Mouse (Mus musculus) ovary, postnatal 10 days (tissue): ENCODE data around the gene Ticam1.
"Not testable (repeated sequence)": the region's sequence is repeated elsewhere in the genome, so short reads cannot be mapped to it uniquely, and the experiment has no call there.

Source experiments
- DNase-seq: peaks from one replicate; pipeline ENCODE4 v3.0.0; 2022; ENCODE audit warnings: low spot score

The Ticam1 gene

DNA sequence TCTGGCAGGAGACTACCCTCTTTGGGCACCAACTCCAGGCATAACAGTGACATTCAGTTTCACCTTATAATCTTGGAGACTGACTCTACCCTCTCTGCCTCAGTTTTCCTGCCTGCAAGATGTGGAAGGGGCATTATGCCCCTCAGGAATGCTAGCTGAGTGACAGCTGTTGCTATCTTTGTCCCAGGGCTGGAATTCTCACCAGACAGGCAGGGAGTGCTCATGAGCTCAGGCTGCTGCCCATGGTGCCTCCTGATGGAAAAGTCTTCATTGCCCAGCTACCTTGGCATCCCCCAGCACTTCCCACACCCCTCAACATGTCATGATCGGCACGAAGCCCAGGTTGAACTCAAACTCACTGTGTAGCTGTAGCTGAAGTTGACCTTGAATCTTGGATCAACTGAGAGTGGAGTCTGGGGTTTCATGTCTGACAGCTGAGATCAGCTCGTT is 13.9 kb downstream of the Ticam1 start:
- DNase-seq: no peak

DNA sequence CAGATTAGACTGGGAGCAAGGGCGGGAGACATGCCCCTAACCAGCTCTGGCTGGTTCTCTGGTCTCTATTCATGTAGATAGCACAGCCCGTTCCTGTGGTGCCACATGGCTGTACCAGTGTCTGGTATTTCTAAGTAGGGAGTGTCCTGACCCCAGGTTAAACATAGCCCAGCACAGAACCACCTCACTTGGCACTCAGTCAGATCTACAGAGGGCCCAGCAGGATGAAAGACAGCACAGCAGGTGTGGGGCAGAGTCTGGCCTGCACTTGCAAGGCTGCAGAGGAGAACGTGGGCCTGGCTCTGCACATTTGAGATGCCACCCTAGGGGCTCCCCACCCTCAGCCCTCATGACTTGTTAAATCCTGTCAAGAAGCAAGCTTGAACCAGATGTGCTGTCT is 15.4 kb downstream of the Ticam1 start:
- DNase-seq: no peak

DNA sequence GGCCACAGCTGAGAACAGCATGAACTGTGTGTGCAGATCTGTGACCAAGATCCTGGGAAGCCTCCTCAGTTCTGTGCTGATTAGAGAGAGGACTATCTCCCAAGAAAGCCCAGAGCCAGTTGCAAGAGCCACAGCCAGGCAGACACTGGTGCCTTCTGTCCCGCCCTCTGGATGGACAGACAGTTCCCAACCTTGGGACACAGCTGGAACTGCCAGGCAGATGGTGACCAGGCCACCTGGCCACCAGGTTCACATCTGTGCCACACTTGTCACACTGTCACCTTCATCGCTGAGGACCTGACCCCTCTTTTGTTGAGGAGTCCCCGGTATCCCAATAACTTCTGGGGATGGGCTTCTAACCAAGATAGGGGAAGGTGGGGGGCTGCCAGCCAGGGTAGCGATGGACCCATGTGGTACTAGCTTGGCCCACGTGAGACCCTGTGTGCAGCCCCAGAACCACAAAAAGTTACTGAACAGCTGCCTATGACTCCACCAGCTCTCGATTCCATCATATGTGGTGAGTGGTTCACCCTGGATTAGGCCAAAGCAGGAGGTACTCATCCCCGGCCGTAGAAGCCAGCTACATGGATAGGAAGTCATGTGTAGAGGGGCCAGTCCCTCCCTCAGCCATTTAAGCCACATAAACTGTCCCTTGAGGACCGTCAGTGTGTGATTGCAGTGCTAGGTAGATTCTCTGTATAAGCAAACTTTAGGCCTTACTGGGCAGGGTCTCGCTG is 17.1 kb downstream of the Ticam1 start:
- no peak for DNase-seq

GRCm38 (mm10) chr17:56258812-56259211 is 17.8 kb downstream of the Ticam1 start:
- DNase-seq: not testable (repeated sequence)

DNA sequence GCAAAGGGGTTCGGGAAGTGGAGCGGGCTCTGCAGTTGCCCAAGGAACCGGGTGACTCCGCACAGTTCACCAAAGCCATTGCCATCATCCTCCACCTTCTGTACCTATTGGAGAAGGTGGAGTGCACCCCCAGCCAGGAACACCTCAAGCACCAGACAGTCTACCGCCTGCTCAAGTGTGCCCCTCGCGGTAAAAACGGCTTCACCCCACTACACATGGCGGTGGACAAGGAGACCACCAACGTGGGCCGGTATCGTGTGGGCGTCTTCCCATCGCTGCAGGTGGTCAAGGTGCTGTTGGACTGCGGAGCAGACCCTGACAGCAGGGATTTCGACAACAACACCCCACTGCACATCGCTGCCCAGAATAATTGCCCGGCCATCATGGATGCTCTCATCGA is 18.3 kb downstream of the Ticam1 start:
- not testable (repeated sequence) for DNase-seq

DNA sequence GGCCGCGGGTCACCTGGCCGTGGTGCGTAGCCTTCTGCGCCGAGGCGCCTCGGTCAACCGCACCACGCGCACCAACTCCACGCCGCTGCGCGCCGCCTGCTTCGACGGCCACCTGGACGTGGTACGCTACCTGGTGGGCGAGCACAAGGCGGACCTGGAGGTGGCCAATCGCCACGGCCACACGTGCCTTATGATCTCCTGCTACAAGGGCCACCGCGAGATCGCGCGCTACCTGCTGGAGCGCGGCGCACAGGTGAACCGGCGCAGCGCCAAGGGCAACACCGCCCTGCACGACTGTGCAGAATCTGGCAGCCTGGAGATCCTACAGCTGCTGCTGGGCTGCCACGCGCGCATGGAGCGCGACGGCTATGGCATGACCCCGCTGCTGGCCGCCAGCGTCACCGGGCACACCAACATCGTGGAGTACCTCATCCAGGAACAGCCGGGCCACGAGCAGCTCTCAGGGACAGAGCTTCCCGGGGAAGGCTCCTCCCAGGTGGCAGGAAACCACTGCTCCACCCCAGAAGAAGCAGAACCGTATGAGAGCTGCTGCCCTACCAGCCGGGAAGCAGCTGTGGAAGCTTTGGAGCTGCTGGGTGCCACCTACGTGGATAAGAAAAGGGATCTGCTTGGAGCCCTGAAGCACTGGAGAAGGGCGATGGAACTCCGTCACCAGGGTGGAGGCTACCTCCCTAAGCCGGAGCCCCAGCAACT is 19.2 kb downstream of the Ticam1 start:
- no peak for DNase-seq

DNA sequence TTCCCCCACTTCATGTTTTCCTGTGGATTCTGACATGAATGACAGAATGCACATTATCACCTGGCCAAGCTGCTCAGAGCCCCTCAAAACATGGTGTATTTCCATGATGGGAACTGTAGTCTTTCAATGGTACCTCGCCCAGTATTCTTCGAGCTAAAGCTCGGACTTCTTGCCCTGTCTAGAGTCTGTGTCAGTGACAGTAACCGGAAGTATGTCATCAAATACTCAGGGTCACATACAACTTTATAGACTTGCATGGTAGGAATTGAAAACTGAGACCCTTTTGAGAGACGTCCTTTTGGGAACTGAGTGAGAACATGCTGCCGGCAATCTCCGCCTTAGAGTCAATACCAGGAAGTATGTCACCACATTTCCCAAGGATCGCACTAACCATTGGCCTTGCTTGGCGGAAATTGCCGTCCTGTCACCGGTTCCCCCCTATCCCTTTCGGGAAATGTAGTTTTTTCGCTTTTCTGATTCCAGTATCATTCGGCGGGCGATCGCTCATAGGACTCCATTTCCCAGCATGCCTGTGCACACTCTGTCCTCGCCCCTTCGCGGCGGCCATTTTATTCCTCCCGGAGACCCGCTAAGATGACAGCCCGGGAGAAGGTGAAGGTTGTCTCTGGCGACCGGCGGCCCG is 20.2 kb downstream of the Ticam1 start, which contains the start of gene Fem1a:
TSS of gene Fem1a (plus strand) at position 572 of the 643 bp plus-strand sequence.
- peak; percentile 65 for DNase-seq

GRCm38 (mm10) chr17:56255863-56256238 is 20.7 kb downstream of the Ticam1 start:
- DNase-seq: peak; percentile 91

- DNase-seq: no peak
Measured at GRCm38 (mm10) chr17:56255429-56255828, 21.2 kb downstream of the Ticam1 start.

GRCm38 (mm10) chr17:56254695-56255094 is 21.9 kb downstream of the Ticam1 start:
- no peak for DNase-seq

GRCm38 (mm10) chr17:56251136-56251829 is 25.3 kb downstream of the Ticam1 start:
- no peak for DNase-seq

DNA sequence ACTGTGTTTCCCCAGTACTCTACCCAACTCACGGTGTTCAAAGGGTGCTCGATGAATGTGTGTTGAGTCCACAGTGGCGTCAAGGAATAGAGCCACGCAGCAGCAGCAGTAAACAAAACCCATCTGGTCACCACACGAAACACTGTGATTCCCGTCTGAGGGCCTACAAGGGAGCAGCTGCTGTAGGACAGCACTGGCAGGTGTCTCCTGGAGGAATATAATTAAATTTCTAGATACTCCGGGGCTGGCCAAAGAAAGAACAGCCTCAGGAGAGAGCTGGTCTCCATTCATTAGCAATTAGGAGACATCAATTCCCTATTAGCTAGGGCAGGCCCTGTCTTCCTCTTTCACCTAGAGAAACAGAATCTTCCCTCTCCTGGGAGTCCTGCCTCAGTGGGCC is 31.0 kb downstream of the Ticam1 start:
- no peak for DNase-seq

GRCm38 (mm10) chr17:56241541-56242401 is 34.8 kb downstream of the Ticam1 start:
- DNase-seq: peak; percentile 83

- no peak for DNase-seq
Measured at GRCm38 (mm10) chr17:56233818-56234469, 42.6 kb downstream of the Ticam1 start.

DNA sequence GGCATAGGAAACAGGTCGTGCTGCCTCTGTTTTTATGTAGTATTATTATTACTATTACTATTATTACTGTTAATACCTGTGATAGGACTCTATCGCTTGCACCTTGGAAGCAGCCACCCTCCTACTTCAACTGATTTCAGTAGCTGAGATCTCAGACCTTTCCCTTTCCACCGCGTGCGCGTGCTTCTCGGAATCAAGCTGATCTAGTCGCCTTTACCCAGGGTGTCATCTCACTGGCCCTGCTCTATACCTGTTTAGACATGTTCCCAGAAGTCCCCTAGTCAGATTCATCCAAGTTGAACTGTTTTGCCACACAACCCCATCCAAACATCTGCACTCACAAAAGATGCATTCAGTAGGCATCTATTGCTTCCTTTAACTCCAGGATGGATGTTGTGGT is 43.2 kb downstream of the Ticam1 start:
- no peak for DNase-seq

DNA sequence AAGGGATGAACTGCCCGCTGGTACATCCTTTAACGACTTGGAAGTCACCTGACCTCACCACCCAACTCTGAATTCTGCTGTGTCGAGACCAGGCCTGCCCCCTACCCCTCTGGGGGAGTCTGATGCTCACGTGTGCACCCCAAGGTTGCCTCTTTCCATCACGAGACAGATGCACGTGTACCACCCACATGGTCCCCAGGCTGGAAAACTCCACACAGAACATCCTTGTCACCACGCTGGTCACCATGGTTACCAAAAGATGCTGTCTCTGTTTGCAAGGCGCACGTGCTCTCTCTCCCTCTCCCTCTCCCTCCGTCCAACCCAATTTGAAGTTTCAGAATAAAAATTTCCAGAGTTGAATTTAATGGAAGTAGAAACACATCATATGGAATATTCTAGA is 46.6 kb downstream of the Ticam1 start:
- no peak for DNase-seq

DNA sequence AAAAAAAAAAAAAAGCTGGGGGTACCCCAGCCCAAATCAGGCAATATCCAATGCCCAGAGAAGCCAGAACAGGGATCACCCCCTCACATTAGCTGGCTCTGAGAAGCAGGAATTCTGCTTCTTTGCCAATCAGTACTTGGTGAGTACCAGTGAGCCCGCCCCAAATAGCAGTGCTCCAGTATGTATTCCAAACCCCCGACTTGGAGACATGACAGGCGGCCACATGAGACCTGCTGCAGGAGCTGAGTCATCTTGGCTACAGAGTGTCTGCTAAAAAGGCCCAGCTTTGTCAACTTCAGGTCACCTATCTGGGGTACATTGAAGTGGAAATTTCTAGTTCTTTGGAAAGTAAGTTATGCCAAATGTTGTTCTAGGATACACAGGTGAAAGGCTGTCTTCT is 50.0 kb downstream of the Ticam1 start:
- no peak for DNase-seq

DNA sequence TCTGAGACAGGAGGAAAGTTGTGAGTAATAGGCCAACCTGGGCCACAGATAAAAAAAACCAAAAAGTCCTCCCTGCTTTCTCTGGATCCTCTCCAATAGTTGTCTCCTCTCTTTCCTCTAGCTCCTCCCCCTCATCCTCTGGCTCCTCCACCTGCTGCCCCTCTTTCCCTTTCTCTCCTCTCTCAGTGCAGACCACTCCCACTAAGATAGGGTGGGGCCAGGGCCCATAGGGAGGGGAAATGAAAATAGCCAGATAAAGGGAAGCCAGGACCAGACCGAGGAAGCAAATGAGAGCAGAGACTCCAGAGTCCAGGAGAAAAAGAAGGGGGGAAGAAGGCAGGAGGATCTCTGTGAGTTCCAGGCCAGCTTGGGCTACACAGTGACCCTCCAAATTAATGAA is 51.7 kb downstream of the Ticam1 start:
- DNase-seq: no peak

DNA sequence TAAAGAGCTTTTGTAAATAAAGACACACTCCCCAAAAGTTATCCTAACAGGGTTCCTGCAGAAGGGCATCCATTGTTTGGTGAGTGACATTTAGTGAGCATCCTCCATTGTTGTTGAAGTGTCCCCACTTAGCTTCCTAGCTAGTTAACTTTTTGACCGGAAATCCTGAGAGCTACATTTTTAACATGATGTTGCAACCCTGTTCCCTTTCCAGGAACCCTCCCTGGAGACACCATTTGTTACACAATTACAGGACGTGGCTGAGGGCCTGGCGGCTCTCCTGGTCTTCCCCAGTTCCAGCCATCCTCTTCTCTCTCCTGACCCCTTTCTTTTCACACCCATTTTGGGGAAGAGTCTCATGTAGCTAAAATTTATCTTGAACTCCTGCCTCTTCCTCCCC is 56.8 kb downstream of the Ticam1 start:
- no peak for DNase-seq
